Mouse (Mus musculus) heart, postnatal 0 days (tissue): ENCODE data around the gene Sohlh1. TPM values are rescaled to one million over a fixed set of nuclear protein-coding genes. Genes with fewer than 3 reads are reported as not detected.
"Not testable (repeated sequence)": the region's sequence is repeated elsewhere in the genome, so short reads cannot be mapped to it uniquely, and the experiment has no call there.

Experiments
- ATAC-seq: fragments of 200-750 bp; cut with Nextera tagmentation; 2 replicates; pipeline ENCODE4 v1.8.0; 2017; ENCODE audit warnings: low read depth, moderate number of reproducible peaks, moderate library complexity; ENCODE audit not compliant: insufficient read depth
- DNase-seq: peaks from one replicate; pipeline ENCODE4 v3.0.0-alpha.2; 2016; ENCODE audit warnings: low spot score
- H3K27ac ChIP-seq: fragments of 300-500 bp; sonication (generic); 2 replicates; pipeline ENCODE4 v1.5.1; 2014; ENCODE audit warnings: low read depth, mild to moderate bottlenecking
- H3K27me3 ChIP-seq: fragments of 300-500 bp; sonication (generic); 2 replicates; pipeline ENCODE4 v1.6.1; 2014; ENCODE audit warnings: low read length, mixed read lengths; ENCODE audit not compliant: control insufficient read depth, insufficient read depth
- H3K36me3 ChIP-seq: fragments of 300-500 bp; sonication (generic); replicated peaks from 2 replicates; pipeline ENCODE4 v1.6.1; 2014; ENCODE audit warnings: low read length, mixed read lengths; ENCODE audit not compliant: control insufficient read depth, insufficient read depth
- H3K4me1 ChIP-seq: fragments of 300-500 bp; sonication (generic); 2 replicates; pipeline ENCODE4 v1.6.1; 2014; ENCODE audit warnings: antibody characterized with exemption; ENCODE audit not compliant: control insufficient read depth, insufficient read depth
- H3K4me2 ChIP-seq: fragments of 300-500 bp; sonication (generic); 2 replicates; pipeline ENCODE4 v1.6.1; 2014; ENCODE audit warnings: low read depth, mild to moderate bottlenecking, low read length, moderate library complexity
- H3K4me3 ChIP-seq: fragments of 300-500 bp; sonication (generic); 2 replicates; pipeline ENCODE4 v1.5.1; 2014; ENCODE audit warnings: low read depth, low read length
- H3K9ac ChIP-seq: fragments of 300-500 bp; sonication (generic); replicated peaks from 2 replicates; pipeline ENCODE4 v1.6.1; 2014; ENCODE audit warnings: low read depth, low read length, mixed read lengths
- H3K9me3 ChIP-seq: fragments of 300-500 bp; sonication (generic); replicated peaks from 2 replicates; pipeline ENCODE4 v1.6.1; 2016; ENCODE audit warnings: low read length; ENCODE audit not compliant: control insufficient read depth
- CTCF ChIP-seq: IDR thresholded peaks from 2 replicates; pipeline ENCODE4 v1.5.1; 2016; ENCODE audit warnings: antibody characterized with exemption, control low read depth, low read depth
- EP300 ChIP-seq: IDR thresholded peaks from 2 replicates; pipeline ENCODE4 v1.6.1; 2016; ENCODE audit warnings: antibody characterized with exemption, low read depth
- WGBS: fragments of 180-500 bp; shearing (Covaris S2); extraction: QIAGEN DNeasy Blood & Tissue Kit; methylation state at CpG from one replicate; pipeline ENCODE4 v1.1.7; 2014; 5-methylcytosine and 5-hydroxymethylcytosine counted together
- polyA plus RNA-seq: library from polyadenylated mRNA; unstranded; fragments of >200 nt; fragmentation: Nextera tagmentation; extraction: Ambion mirVana; gene quantifications from 2 replicates; pipeline ENCODE4 v1.2.1, GENCODE M21; 2015
- total RNA-seq: library from RNA; depleted of rRNA; stranded (reverse); fragments of >200 nt; gene quantifications from 2 replicates; pipeline ENCODE4 v1.2.3, GENCODE M21; 2014; ENCODE audit warnings: low replicate concordance

Sohlh1 gene
- total and polyA plus RNA-seq, 2 experiments from 2014 or later = not detected

DNA sequence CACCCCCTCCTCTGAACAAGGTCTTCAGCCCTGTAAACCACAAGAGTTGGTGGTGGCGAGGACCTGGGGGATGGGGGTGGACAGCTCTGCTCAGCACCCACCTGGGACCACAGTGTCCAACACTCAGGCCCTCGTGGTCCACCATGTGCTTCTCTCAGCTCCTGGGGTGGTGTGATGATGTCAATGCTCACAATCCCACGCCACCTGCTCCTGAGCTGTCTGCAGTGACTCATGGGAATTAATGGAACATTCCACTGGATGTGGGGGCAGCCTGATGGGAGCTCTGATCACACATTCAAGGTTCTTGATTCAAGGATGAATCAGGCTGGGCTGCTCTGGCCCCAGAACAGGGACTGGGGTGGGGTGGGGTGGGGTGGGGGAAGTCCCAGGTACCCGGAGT lies 4.9 kb downstream of the Sohlh1 start:
- no peak for DNase-seq
- 48% methylated on average over 4 of the region's 4 CpGs for WGBS
- H3K9me3 ChIP-seq = no peaks in the 10 kb centered on the region

DNA sequence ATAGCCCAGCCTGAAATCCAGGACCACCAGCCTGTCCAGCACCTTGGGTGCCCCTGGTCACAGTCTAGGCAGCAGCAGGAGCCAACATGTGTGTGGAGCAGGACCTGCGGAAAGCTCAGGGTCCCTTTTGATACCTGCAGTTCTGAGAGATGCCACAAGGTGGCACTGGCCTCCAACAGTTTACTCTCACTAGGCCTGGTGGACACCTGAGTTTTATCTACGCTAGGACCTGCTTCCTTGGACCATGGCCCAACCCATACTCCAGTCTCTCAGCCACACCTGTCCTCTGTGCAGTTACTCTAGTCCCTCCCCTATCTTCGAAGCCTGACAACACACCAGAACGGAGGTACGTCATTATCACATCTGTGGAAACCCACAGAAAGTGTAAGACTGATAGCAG lies 10.8 kb downstream of the Sohlh1 start:
- H3K9me3 ChIP-seq = no peaks in the 10 kb centered on the region
- DNase-seq = peak; percentile 48
- no peak overlapping the region for H3K4me3 ChIP-seq
- WGBS = 41% methylated on average over 5 of the region's 5 CpGs
- no peak overlapping the region for H3K4me2 ChIP-seq
- H3K9ac ChIP-seq = no peak overlapping the region
- peaks cover 17% of the 10 kb centered on the region; the same call in 1 of the 2 replicates for H3K27me3 ChIP-seq
- TF ChIP-seq EP300 (no peak), CTCF (peak; percentile 86)
- peak; percentile 49; the same call in 1 of the 2 replicates for ATAC-seq
- H3K27ac ChIP-seq = no peak overlapping the region
- no peaks in the 10 kb centered on the region for H3K36me3 ChIP-seq
- H3K4me1 ChIP-seq = no peaks in the 10 kb centered on the region

More for the DNA sequence above, 4.9 kb downstream of the Sohlh1 start:
- Histone ChIP-seq H3K9ac (no peak overlapping the region), H3K36me3 (no peaks in the 10 kb centered on the region), H3K4me2 (no peak overlapping the region), H3K4me3 (no peak overlapping the region), H3K27me3 (peaks cover 7% of the 10 kb centered on the region; the same call in 1 of the 2 replicates), H3K4me1 (no peaks in the 10 kb centered on the region), H3K27ac (no peak overlapping the region)
- no peak for TF ChIP-seq EP300
- no peak for TF ChIP-seq CTCF
- no peak for ATAC-seq

DNA sequence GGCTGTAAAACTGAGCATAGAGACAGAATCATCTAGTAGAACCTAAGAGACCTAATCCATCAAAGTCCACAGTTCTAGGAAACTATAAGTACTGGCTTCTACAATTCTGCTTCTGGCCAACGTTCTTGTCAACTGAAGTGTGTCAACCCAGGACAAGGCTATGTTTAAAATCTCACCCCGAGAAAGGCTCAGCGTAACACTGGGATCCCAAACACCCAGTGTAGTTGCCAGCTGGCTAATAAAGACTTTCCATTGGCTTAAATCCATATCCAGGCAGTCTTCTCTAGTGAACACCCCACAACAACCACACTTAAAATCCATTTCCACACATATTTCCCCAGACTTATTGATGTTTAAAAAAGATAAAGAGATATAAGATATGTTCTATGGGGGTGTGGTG lies 16.3 kb downstream of the Sohlh1 start:
- H3K9me3 ChIP-seq = no peaks in the 10 kb centered on the region
- H3K27me3 ChIP-seq = 0 out of 2 replicates have a peak, but pooled peaks cover 9% of the 10 kb centered on the region
- WGBS = 62% methylated on average over 3 of the region's 3 CpGs
- TF ChIP-seq CTCF = no peak
- TF ChIP-seq EP300 = no peak
- DNase-seq (no peak), ATAC-seq (no peak)
- no peaks in the 10 kb centered on the region for H3K4me1 ChIP-seq
- no peak overlapping the region for H3K9ac ChIP-seq
- no peak overlapping the region for H3K4me3 ChIP-seq
- no peaks in the 10 kb centered on the region for H3K36me3 ChIP-seq
- H3K4me2 ChIP-seq = no peak overlapping the region
- H3K27ac ChIP-seq = no peak overlapping the region

DNA sequence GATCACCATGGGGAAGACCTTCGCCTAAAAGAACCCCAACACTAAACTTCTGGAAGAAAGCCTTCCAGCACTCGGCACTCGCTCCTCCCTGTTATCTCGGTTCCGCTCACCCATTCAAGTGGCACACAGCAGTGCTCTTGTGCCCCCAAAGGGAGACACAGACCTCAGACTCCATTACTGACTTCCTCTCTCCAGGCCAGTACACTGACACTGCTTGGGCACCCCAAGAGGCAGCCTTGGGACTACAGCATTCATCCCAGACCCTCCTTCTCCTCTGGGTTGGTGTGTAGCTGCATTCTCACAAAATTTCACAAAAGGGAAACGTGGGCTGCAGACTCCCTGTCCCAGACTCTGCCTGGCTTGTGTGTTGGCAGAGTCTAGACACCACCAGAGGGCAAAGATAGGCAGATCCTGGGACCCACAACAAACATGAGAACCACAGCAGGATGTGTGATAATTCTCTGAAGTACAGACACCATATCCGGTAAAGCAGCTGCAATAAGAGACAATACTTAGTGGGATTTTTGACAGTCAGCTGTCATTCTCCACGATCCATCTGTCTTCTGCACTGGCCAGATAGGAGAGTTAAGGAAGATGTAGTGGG lies 18.6 kb downstream of the Sohlh1 start:
- TF ChIP-seq CTCF (no peak), EP300 (no peak)
- 53% methylated on average over 8 of the region's 8 CpGs for WGBS
- H3K4me3 ChIP-seq = no peak overlapping the region

DNA sequence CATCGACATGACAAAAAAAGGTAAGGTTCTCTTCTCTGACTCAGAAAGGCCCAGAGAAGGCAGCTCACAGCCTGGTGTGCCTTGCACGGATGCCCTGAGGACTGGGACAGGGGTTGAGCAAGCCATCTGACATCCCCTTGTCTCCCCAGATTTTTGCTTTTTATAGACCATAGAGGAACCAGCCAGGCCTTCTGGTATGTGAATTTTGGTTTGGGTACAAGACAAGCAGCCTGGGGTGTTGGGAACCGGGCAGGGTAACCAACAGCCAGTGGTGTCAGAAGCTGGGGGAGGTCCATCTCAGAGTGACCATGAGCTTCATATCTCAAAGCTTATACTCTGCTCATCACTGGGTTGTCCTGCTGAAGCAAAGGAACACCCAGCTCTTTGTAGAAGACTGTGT lies 22.3 kb downstream of the Sohlh1 start:
- no peaks in the 10 kb centered on the region; the same call in 1 of the 2 replicates for H3K9me3 ChIP-seq
- H3K27ac ChIP-seq = no peak overlapping the region
- no peaks in the 10 kb centered on the region for H3K27me3 ChIP-seq
- no peak for DNase-seq
- no peak overlapping the region for H3K9ac ChIP-seq
- TF ChIP-seq EP300 (no peak), CTCF (no peak)
- 76% methylated on average over 3 of the region's 3 CpGs for WGBS
- no peaks in the 10 kb centered on the region for H3K36me3 ChIP-seq
- H3K4me3 ChIP-seq = no peak overlapping the region
- no peaks in the 10 kb centered on the region for H3K4me1 ChIP-seq
- no peak overlapping the region for H3K4me2 ChIP-seq
- ATAC-seq = no peak

More for the DNA sequence above, 18.6 kb downstream of the Sohlh1 start:
- H3K27me3 ChIP-seq = 0 out of 2 replicates have a peak, but pooled peaks cover 6% of the 10 kb centered on the region
- H3K4me2 ChIP-seq = no peak overlapping the region
- H3K36me3 ChIP-seq = no peaks in the 10 kb centered on the region
- no peak overlapping the region for H3K27ac ChIP-seq
- H3K9ac ChIP-seq = no peak overlapping the region
- no peaks in the 10 kb centered on the region for H3K4me1 ChIP-seq
- DNase-seq (no peak), ATAC-seq (no peak)
- no peaks in the 10 kb centered on the region for H3K9me3 ChIP-seq

DNA sequence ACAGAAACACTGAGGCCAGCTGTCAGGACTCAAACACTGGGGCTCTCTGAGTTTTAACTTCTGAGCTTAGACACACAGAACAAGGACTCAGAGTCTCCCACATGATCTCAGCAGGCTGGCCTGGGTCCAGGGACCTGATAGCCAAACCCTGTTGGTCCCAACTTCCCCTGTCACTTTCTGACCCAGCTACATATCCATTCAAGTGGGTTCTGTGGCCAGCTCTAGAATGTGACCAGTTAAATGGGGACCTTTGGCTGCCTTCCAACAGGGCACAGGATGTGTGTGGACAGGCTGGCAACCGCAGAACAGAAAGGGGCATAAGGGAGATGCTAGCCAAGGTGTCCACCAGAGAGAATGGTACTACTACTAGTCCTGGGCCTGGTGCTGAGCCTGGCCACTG lies 24.2 kb downstream of the Sohlh1 start, which contains the start of gene Lcn9:
Lcn9 (plus strand) TSS at position 348 of the 400 bp plus-strand sequence.
- no peak within 1 kb of the TSS for H3K27ac ChIP-seq
- H3K9me3 ChIP-seq = no peaks in the 10 kb centered on the region; the same call in 1 of the 2 replicates
- no peaks in the 10 kb centered on the region for H3K27me3 ChIP-seq
- no peaks in the 10 kb centered on the region for H3K4me1 ChIP-seq
- no peak within 1 kb of the TSS for H3K4me3 ChIP-seq
- no peak for DNase-seq
- no peaks in the 10 kb centered on the region for H3K36me3 ChIP-seq
- TF ChIP-seq CTCF = no peak
- TF ChIP-seq EP300 = no peak
- H3K9ac ChIP-seq = no peak within 1 kb of the TSS
- H3K4me2 ChIP-seq = no peak within 1 kb of the TSS
- ATAC-seq = no peak
- WGBS = 40% methylated on average over 1 of the region's 1 CpGs

DNA sequence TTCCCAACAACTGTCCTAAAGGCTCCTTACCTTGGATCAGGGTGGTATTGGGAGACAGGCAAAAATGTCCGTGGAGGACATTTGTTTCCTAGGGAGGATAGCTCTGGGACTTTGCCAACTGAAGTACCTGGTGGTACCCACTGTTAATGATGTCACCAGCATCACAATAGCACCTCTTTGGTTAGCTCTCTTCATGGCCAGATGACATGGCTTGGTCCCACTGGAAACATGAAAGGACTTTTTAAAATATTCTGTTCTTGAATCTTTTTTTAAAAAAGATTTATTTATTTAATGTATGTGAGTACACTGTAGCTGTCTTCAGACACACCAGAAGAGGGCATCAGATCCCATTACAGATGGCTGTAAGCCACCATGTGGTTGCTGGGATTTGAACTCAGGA lies 31.3 kb downstream of the Sohlh1 start, which contains the start of gene Glt6d1:
Glt6d1 (minus strand) TSS at position 101 of the 400 bp plus-strand sequence.
- not testable (repeated sequence) for H3K4me3 ChIP-seq, H3K27me3 ChIP-seq, H3K27ac ChIP-seq, H3K4me1 ChIP-seq, H3K9me3 ChIP-seq, ATAC-seq, DNase-seq, H3K9ac ChIP-seq, H3K4me2 ChIP-seq, H3K36me3 ChIP-seq
- WGBS = 57% methylated on average over 1 of the region's 1 CpGs
